Mouse (Mus musculus) CH12.LX (cell line): ENCODE data around the gene Vmn2r2.

Experiments used
- CHD1 ChIP-seq: IDR thresholded peaks from 2 replicates; pipeline ENCODE4 v1.6.1; 2012; ENCODE audit warnings: low read depth, low read length, improper control_type of control experiment, inconsistent platforms
- CTCF ChIP-seq, 2 experiments: IDR thresholded peaks in 1 of 2; conservative IDR thresholded peaks in 1 of 2; 2 replicates each; pipeline ENCODE4 v1.5.1; 2011 to 2012; ENCODE audit warnings: low read depth in 2 of 2, low read length in 2 of 2, improper control_type of control experiment in 1 of 2, inconsistent platforms in 1 of 2, mild to moderate bottlenecking in 1 of 2, moderate library complexity in 1 of 2
- MAFK ChIP-seq: IDR thresholded peaks from 2 replicates; pipeline ENCODE4 v1.6.1; 2011; ENCODE audit warnings: low read length, improper control_type of control experiment; ENCODE audit not compliant: insufficient replicate concordance
- MAX ChIP-seq: IDR thresholded peaks from 2 replicates; pipeline ENCODE4 v1.6.1; 2011; ENCODE audit warnings: low read length, improper control_type of control experiment
- PAX5 ChIP-seq: IDR thresholded peaks from 2 replicates; pipeline ENCODE4 v1.6.1; 2012; ENCODE audit warnings: low read length, inconsistent platforms, mixed read lengths
- POLR2AphosphoS2 ChIP-seq: IDR thresholded peaks from 2 replicates; pipeline ENCODE4 v1.6.1; 2011; ENCODE audit warnings: low read depth, low read length, improper control_type of control experiment
- SMC3 ChIP-seq: IDR thresholded peaks from 2 replicates; pipeline ENCODE4 v1.6.1; 2011; ENCODE audit warnings: low read depth, low read length, improper control_type of control experiment
- TBP ChIP-seq: conservative IDR thresholded peaks from 2 replicates; pipeline ENCODE4 v1.6.1; 2011; ENCODE audit warnings: low read depth, low read length, improper control_type of control experiment
- TCF12 ChIP-seq: IDR thresholded peaks from 2 replicates; pipeline ENCODE4 v1.6.1; 2014; ENCODE audit warnings: low read depth, mild to moderate bottlenecking, inconsistent platforms, low read length, improper control_type of control experiment
- ZMIZ1 ChIP-seq: IDR thresholded peaks from 2 replicates; pipeline ENCODE4 v1.6.1; 2012; ENCODE audit warnings: low read depth, mild to moderate bottlenecking, inconsistent platforms, low read length, improper control_type of control experiment

GRCm38 (mm10) chr3:64112707-64113106 is 29.0 kb downstream of the Vmn2r2 start:
- TF ChIP-seq CTCF (conservative IDR thresholded peaks at IDR 0.05 in 1 of 2, IDR thresholded peaks at IDR 0.05 in 1 of 2; ENCODE audit: low read depth in 2 of 2, low read length in 2 of 2) (no peak), TBP (no peak), MAX (no peak), ZMIZ1 (no peak), SMC3 (no peak), MAFK (no peak), CHD1 (no peak), TCF12 (no peak), PAX5 (no peak), POLR2AphosphoS2 (no peak)
